Mouse (Mus musculus) ES-E14 (cell line): ENCODE measurements around the gene Fabp2. TPM values are rescaled to one million over a fixed set of nuclear protein-coding genes. Genes with fewer than 3 reads are reported as not detected.
A peak's percentile ranks its signal among the peaks of the same experiment; 100 is the strongest.

ENCODE experiments used
- DNase-seq: peaks from one replicate; pipeline ENCODE4 v3.0.0-alpha.2; 2013; ENCODE audit warnings: low read depth, low spot score
- H3K27ac ChIP-seq: 2 replicates; pipeline ENCODE4 v1.5.1; 2012; ENCODE audit warnings: low read depth, mild to moderate bottlenecking, low read length, moderate library complexity, mixed read lengths; ENCODE audit not compliant: poor library complexity, insufficient read depth, severe bottlenecking
- H3K36me3 ChIP-seq: 2 replicates; pipeline ENCODE4 v1.6.1; 2012; ENCODE audit warnings: mild to moderate bottlenecking, low read length, moderate library complexity, mixed read lengths; ENCODE audit not compliant: control insufficient read depth, poor library complexity, insufficient read depth, severe bottlenecking
- H3K4me1 ChIP-seq, 2 experiments: fragments of 150-350 bp in 1 of 2; sonication (generic) in 1 of 2; 2 replicates each; pipeline ENCODE4 v1.6.1; 2012; ENCODE audit warnings: low read length in 2 of 2, mild to moderate bottlenecking in 1 of 2, mixed read lengths in 1 of 2; ENCODE audit not compliant: control insufficient read depth in 2 of 2, insufficient read depth in 2 of 2, poor library complexity in 1 of 2
- H3K4me3 ChIP-seq, 2 experiments: fragments of 150-350 bp in 1 of 2; sonication (generic) in 1 of 2; 2 replicates each; pipeline ENCODE4 v1.5.1; 2012; ENCODE audit warnings: low read length in 2 of 2, low read depth in 1 of 2, mild to moderate bottlenecking in 1 of 2, mixed read lengths in 1 of 2; ENCODE audit not compliant: insufficient read depth in 1 of 2, poor library complexity in 1 of 2, severe bottlenecking in 1 of 2
- H3K9ac ChIP-seq: 2 replicates; pipeline ENCODE4 v1.6.1; 2012; ENCODE audit warnings: low read depth, mild to moderate bottlenecking, low read length, mixed read lengths; ENCODE audit not compliant: poor library complexity, insufficient read depth, severe bottlenecking
- H3K9me3 ChIP-seq: fragments of 150-350 bp; sonication (generic); 2 replicates; pipeline ENCODE4 v1.6.1; 2012; ENCODE audit warnings: low read depth, mild to moderate bottlenecking, low read length; ENCODE audit not compliant: control insufficient read depth, insufficient read depth
- CHD2 ChIP-seq: IDR thresholded peaks from 2 replicates; pipeline ENCODE4 v1.6.1; 2014; ENCODE audit warnings: mild to moderate bottlenecking, low read depth, low read length, inconsistent platforms
- HCFC1 ChIP-seq: IDR thresholded peaks from 2 replicates; pipeline ENCODE4 v1.6.1; 2012; ENCODE audit warnings: low read length, inconsistent platforms, borderline replicate concordance; ENCODE audit not compliant: insufficient read depth
- MAFK ChIP-seq: IDR thresholded peaks from 2 replicates; pipeline ENCODE4 v1.6.1; 2014; ENCODE audit warnings: mild to moderate bottlenecking, low read depth, low read length, inconsistent platforms; ENCODE audit not compliant: insufficient read depth
- ZC3H11A ChIP-seq: IDR thresholded peaks from 2 replicates; pipeline ENCODE4 v1.6.1; 2012; ENCODE audit warnings: low read depth, mild to moderate bottlenecking, inconsistent platforms, low read length, borderline replicate concordance
- ZNF384 ChIP-seq: IDR thresholded peaks from 2 replicates; pipeline ENCODE4 v1.6.1; 2012; ENCODE audit warnings: low read depth, low read length, inconsistent platforms
- in situ Hi-C, 2 experiments: fragments of 600-800 bp; cut with MboI; formaldehyde crosslinking; loops; one replicate each; pipeline ENCODE4 v1.15.1; 2025; ENCODE audit warnings: low sequenced_read_pairs in 2 of 2, inconsistent platforms in 1 of 2; ENCODE audit not compliant: unreplicated experiment in 2 of 2
- total RNA-seq: library from RNA; depleted of rRNA; stranded (reverse); fragments of 300-350 nt; gene quantifications from 2 replicates; pipeline ENCODE4 v1.2.3, GENCODE M21; 2012; rRNA removed

Fabp2 gene
- not detected in 2 replicates for total RNA-seq

DNA sequence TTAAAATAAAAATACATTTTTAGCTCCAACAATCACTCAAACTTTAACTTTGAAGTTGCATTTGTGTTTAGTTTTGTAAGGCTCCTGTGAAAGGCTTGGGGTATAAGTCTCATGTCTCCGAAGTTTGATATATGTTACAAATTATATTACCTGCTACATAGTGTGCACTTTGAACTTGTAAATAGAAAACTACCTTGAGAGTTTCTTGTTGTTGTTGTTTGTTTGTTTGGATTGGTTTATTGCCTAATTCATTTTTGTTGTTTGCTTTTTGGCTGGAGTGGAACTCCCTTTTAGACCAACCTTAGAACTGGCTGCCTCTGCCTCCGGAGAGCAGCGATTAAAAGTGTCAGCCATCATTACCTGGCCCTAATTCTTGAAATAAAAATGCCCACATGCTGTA, at the start of gene Fabp2:
Gene Fabp2, plus strand, starts transcription at position 301 of the 400 bp plus-strand sequence.
- H3K36me3 ChIP-seq: no peaks in the 10 kb centered on the region
- in situ Hi-C loops: no loop called here
- DNase-seq: no peak
- TF ChIP-seq ZC3H11A: no peak
- no peak for TF ChIP-seq MAFK
- no peak for TF ChIP-seq HCFC1
- TF ChIP-seq ZNF384: no peak
- no peak within 1 kb of the TSS for H3K27ac ChIP-seq
- H3K9me3 ChIP-seq: no peaks in the 10 kb centered on the region
- no peak within 1 kb of the TSS for H3K9ac ChIP-seq
- no peaks in the 10 kb centered on the region for H3K4me1 ChIP-seq
- no peak within 1 kb of the TSS for H3K4me3 ChIP-seq

DNA sequence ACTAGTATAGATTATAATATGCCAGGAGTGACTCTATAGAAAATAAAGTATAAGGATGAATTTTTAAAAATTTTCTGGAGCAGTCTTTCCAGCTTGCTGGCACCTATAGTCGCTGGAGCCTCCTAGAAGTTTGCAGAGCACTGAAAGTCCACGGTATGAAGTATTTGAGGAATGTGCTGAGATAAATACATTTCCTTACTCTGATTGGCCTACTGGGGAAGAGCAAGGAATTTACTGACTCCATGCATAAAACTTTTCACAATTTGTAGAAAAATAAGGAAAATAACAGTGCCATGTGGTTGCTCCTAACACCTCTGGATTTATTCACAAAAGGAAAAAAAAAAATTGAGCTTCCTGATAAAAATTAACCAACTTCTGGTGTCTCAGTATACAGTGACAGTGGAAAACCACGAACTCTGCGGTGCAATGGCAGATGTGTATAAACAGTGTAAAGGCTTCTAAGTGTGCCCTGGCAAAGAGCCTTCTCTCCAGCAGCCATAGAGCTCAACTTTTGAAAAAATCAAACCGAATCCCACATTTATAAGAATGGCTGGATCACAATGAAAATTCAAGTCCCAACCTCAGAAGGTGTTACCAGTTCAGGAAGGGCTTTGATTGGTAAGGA, 46.4 kb upstream of the Fabp2 start:
- TF ChIP-seq MAFK: no peak
- TF ChIP-seq HCFC1: no peak
- no peak for TF ChIP-seq ZC3H11A
- TF ChIP-seq ZNF384: no peak
- no peak for TF ChIP-seq CHD2
- no peaks in the 10 kb centered on the region for H3K36me3 ChIP-seq
- no peak for DNase-seq
- H3K4me1 ChIP-seq: no peaks in the 10 kb centered on the region
- H3K9ac ChIP-seq: no peak overlapping the region
- H3K27ac ChIP-seq: no peak overlapping the region
- no peak overlapping the region for H3K4me3 ChIP-seq
- H3K9me3 ChIP-seq: no peaks in the 10 kb centered on the region
- in situ Hi-C loops: no loop called here

DNA sequence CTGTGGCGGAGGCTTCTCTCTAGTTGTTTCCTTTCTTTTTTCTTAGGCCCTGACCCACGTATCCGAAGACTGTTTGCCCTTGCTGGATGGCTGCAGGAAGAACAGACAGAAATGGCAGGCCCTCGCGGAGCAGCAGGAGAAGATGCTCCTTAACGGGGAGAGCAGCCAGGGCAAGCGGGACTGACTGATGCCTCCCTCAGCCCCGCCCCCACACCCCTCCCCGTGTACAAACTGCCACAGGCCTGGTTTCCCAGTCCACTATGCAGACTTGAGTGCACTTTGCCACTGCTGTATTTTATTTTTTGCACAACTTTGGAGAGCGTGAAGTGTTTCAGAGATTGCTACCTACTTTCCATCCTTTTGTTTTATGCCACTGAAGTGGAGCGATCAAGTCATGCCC, 39.7 kb upstream of the Fabp2 start:
- Histone ChIP-seq H3K9ac (peak overlapping the region; percentile 65), H3K36me3 (no peaks in the 10 kb centered on the region), H3K4me1 (no peaks in the 10 kb centered on the region), H3K9me3 (no peaks in the 10 kb centered on the region), H3K4me3 (peak overlapping the region; percentile 13 to 31; a peak in 3 of 4 replicates), H3K27ac (no peak overlapping the region)
- no peak for DNase-seq
- TF ChIP-seq MAFK (no peak), ZC3H11A (no peak), ZNF384 (no peak), CHD2 (no peak), HCFC1 (no peak)
- in situ Hi-C loops: no loop called here

DNA sequence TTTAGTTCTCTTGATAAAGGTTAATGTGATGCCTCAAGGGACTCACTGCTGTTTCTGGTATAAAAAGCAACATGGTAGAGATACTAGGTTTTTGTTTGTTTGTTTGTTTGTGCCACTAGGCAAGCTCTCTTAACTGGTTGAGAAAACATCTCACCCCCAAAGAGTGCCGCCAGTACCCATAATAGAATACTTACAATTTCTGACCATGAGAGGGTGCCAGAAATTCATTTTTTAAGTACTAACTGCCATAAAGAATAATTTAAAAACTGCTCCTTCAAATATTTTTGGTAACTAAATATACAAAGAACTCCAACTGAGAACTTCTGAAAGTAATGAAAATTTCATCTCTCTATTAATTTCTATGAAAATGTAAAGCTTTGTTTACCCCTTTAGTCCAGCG, 35.0 kb upstream of the Fabp2 start:
- Histone ChIP-seq H3K9ac (no peak overlapping the region), H3K27ac (no peak overlapping the region), H3K4me3 (no peak overlapping the region), H3K4me1 (no peaks in the 10 kb centered on the region), H3K9me3 (no peaks in the 10 kb centered on the region), H3K36me3 (no peaks in the 10 kb centered on the region)
- DNase-seq: no peak
- in situ Hi-C loops: no loop called here
- TF ChIP-seq ZC3H11A (no peak), HCFC1 (no peak), MAFK (no peak), CHD2 (no peak), ZNF384 (no peak)
